Mouse (Mus musculus): ENCODE data around the gene Tmem44.

Tmem44 gene

GRCm38 (mm10) chr16:30552621-30553338 lies 2.1 kb upstream of the Tmem44 start:
- DNase-seq (ENCODE audit: low spot score): no peak

GRCm38 (mm10) chr16:30549966-30550747 lies 485 bp downstream of the Tmem44 start:
- peak; percentile 87 for DNase-seq (ENCODE audit: low spot score)

GRCm38 (mm10) chr16:30549516-30549915 lies 1.1 kb downstream of the Tmem44 start:
- no peak for DNase-seq (ENCODE audit: low spot score)

GRCm38 (mm10) chr16:30548291-30548690 lies 2.4 kb downstream of the Tmem44 start:
- DNase-seq (ENCODE audit: low spot score): no peak

DNA sequence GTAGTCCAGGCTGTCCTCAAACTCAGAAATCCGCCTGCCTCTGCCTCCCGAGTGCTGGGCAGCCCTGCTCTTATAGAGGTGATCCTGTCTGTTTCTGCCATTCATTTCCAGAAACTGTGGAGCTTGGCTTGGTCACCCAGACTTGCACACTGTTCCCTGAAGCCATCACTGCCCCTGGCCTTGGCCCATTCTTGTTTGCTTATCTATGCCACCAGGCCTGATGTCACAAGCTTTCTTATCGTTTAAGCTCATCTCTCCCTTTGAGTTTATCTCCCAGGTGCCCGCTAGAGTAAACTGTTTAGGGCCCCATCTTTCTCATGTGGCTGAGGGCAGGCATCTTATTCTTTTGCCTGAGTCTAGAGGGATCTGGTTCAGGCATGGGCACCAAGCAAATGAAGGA lies 5.9 kb downstream of the Tmem44 start:
- DNase-seq (ENCODE audit: low spot score): no peak

DNA sequence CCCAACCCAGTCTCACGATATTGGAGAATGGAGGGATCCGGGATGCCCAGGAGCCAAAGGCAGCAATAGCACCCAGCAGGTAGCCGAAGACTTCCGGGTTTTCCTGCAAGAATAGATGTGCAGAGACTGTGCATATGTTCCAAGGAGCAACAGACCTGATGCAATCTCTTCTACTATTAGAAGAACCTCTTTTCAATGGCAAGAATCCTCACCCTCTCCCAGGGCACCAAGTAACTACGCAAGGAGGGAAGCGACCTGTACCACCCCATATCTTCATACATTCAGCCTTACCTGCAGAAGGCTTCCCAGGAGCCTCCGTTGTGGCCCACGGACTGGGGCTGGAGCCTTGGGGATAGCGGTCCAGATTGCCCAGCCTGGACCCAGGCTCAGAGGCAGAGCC lies 7.3 kb downstream of the Tmem44 start:
- DNase-seq (ENCODE audit: low spot score): no peak

DNA sequence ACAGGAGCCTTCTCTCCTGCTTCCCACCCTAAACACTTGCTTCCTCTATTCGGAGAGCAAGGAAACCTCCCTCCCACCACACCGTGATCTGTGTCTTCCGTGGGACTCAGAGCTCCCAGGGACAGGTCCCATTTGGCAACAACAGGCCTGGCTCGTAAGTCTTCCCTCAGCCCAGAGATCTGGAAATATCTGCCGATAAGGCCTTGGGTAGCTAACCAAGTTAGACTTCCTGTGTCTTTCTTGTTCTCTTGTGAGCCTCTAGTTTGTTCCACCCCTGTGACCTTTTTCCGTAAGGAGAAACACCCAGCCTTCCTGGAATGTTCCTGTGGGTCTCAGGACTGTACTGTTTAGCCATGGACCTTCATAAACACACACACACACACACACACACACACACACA lies 7.8 kb downstream of the Tmem44 start:
- no peak for DNase-seq (ENCODE audit: low spot score)

GRCm38 (mm10) chr16:30540107-30541001 lies 10.3 kb downstream of the Tmem44 start:
- DNase-seq (ENCODE audit: low spot score): no peak

DNA sequence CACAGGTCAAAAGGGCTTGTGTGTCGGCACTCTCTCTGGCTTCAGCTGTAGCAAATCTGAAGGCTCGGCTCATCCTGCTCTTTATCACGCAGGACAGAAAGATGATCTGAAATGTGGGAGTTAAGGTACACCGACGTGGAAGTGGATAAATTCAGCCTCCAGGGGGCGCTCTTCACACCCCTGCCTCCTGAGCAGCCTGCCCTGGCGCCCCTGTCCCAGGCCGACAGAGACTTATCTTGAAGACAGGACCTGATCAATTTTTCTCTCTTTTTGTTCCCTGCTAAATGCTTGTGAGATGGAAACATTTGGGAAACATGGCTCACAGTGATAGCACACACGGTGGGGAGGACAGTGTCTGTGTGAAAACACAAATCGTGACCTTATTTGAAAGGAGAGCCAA lies 11.2 kb downstream of the Tmem44 start:
- DNase-seq (ENCODE audit: low spot score): peak; percentile 81

DNA sequence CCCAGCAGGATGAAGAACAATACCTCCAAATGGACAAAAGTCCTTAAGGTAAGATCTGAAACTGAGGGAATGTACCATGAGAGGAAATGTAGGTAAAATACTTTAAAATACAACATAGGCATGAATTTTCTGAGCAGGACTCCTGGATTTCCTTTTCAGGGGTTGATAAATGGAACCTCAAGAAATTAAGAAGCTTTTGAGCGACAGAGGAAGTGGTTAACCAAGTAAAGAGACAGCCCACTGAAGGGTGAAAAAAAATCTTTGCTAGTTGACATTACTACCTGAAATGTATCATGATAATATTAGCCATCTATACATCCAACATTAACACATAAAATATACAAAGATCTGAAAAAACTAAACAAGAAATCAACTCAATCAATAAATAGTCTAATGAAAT lies 15.6 kb downstream of the Tmem44 start:
- DNase-seq (ENCODE audit: low spot score): no peak

DNA sequence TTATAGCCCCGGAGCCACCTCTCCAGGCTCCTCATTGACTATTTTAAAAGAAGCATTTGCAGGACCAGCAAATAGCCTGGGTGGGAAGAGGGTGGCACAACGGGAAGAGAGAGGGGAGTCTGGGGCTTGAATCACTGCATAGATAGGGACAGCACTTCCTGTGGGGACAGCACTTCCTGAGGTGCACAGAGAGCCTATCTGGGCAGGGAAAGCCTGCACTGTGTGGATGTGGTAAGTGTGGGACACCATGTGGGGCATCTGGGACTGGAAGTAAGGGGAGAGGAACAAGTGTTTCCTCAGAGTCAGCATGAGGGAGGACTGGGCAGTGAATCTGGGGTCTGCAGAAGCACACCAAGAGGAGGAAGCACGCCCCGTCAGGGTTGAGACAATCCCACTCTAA lies 17.1 kb downstream of the Tmem44 start:
- no peak for DNase-seq (ENCODE audit: low spot score)

DNA sequence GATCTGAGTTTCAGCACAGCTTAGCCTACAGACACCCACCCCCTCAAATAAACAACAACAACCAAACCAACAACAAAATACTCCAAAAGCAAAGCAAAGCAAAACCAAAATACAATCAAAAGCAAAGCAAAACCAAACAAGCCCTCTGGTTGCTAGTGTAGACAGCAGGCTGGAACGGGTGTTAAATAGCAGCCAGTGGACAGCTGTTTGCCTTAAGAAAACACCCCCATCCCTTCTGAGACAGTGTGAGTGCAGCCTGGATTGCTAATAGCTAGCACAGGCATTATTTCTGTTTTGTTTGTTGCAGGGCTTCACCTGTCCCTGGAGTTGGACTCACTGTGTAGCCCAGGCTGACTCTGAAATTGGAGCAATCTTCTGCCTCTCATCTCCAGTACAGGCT lies 17.7 kb downstream of the Tmem44 start:
- DNase-seq (ENCODE audit: low spot score): no peak

GRCm38 (mm10) chr16:30531761-30532406 lies 18.8 kb downstream of the Tmem44 start:
- peak; percentile 78 for DNase-seq (ENCODE audit: low spot score)

GRCm38 (mm10) chr16:30530815-30531214 lies 19.8 kb downstream of the Tmem44 start:
- DNase-seq (ENCODE audit: low spot score): peak; percentile 74

- DNase-seq (ENCODE audit: low spot score): no peak
Measured at GRCm38 (mm10) chr16:30528386-30528785, 22.3 kb downstream of the Tmem44 start.

- DNase-seq (ENCODE audit: low spot score): no peak
Measured at GRCm38 (mm10) chr16:30527889-30528288, 22.8 kb downstream of the Tmem44 start.

GRCm38 (mm10) chr16:30525756-30526155 lies 24.9 kb downstream of the Tmem44 start:
- no peak for DNase-seq (ENCODE audit: low spot score)

GRCm38 (mm10) chr16:30524481-30524880 lies 26.2 kb downstream of the Tmem44 start:
- no peak for DNase-seq (ENCODE audit: low spot score)

GRCm38 (mm10) chr16:30522253-30522940 lies 28.2 kb downstream of the Tmem44 start:
- no peak for DNase-seq (ENCODE audit: low spot score)

GRCm38 (mm10) chr16:30521147-30521546 lies 29.5 kb downstream of the Tmem44 start:
- DNase-seq (ENCODE audit: low spot score): no peak

DNA sequence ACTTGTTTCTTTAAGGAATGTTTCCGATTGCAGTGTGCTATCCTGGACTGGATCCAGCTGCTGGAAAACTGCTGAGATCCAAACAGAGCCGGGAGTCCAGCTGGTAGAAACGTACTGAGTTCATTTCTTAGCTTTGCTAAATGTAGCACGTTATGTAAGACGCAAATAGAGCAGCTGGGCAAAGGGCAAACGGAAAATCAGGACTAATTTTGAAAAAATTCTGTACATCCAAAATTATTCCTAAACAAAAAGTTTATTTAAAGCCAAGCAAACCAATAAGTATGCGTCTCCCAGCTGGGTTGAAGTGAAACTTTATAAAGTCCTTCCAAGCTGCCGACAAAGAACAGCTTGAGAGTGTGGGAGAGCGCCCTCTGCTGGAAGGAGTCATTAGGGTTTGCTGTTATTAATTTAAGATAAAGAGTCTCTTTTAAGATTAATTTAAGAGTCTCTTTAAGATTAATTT lies 30.2 kb downstream of the Tmem44 start:
- peak; percentile 90 for DNase-seq (ENCODE audit: low spot score)

Data from retina, embryonic 14.5 days (tissue).